Mouse (Mus musculus) gonadal fat pad, adult 2 months (tissue): ENCODE measurements around the gene Prss21. TPM values are rescaled to one million over a fixed set of nuclear protein-coding genes. Genes with fewer than 3 reads are reported as not detected.
"Not testable (repeated sequence)": the region's sequence is repeated elsewhere in the genome, so short reads cannot be mapped to it uniquely, and the experiment has no call there.

Experiments
- DNase-seq: peaks from one replicate; pipeline ENCODE4 v3.0.0-alpha.2; 2012; ENCODE audit warnings: low read depth
- polyA plus RNA-seq: library from polyadenylated mRNA; depleted of rRNA; stranded (reverse); fragments of >200 nt; gene quantifications from 2 replicates; pipeline ENCODE4 v1.2.3, GENCODE M21; 2012; rRNA removed

Gene Prss21
- polyA plus RNA-seq, 1 experiment, result 0.18 TPM

DNA sequence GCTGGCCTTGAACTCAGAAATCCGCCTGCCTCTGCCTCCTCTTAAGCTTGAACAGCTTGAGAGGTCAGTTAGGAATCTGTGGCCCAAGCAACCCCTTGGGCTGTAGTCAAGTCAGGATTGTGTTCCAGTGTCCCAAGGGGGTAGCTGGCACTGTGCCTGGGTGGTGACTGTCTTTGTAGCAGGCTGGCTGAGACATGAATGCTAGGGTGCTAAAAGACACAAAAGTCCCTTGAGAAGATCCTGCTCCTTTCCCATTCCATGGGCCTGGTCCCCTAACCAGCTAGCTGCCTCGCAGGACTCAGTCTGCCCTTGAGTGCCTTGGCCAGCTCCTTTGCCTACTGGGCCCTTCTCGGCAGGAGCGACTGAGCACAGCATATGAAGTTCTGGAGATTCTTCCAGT is 4.9 kb upstream of the Prss21 start:
- no peak for DNase-seq

DNA sequence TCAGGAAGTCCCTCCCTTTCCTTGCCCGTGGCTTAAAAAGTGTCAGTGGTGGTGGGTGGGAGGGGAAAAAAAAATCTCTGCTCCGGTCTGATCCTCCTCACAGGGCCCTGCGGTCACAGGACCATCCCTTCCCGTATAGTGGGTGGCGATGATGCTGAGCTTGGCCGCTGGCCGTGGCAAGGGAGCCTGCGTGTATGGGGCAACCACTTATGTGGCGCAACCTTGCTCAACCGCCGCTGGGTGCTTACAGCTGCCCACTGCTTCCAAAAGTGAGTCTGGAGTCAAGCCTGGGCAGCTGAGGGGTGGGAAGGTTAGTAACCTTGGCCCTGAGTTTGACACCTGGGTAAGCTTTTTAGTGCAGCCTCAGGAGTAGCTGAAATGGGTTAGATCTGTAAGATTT is 657 bp downstream of the Prss21 start:
- DNase-seq, result no peak

GRCm38 (mm10) chr17:23873884-23874856 is 6.3 kb downstream of the Prss21 start:
- no peak for DNase-seq

- DNase-seq, result no peak
These were observed 8.9 kb downstream of the Prss21 start for GRCm38 (mm10) chr17:23876741-23877140.

DNA sequence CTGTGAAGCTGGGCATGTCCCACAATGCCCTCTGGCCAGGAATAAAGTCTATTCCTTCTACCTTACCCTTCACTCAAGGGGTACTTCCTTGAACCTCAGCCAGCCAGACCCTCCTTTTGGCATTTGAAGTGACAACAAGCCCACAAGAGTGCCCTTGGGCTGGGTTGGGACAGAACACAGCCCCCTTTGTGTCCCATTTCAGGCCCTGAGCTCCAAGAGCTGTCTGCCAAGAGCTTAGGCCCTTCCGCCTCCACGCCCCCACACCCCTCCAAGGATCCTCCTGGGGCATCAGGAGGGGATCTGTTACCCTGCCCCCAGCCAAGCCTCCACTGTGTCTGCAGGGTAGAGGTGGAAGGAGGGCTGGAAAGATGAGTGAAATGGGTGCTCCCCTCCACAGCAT is 9.3 kb downstream of the Prss21 start:
- DNase-seq, result no peak

GRCm38 (mm10) chr17:23880576-23880975 is 12.7 kb downstream of the Prss21 start, which contains the start of the genes Dcpp1 and Dcpp2:
TSS of gene Dcpp1 (plus strand) at chr17:23880876.
TSS of gene Dcpp2 (plus strand) at chr17:23880880.
- not testable (repeated sequence) for DNase-seq

DNA sequence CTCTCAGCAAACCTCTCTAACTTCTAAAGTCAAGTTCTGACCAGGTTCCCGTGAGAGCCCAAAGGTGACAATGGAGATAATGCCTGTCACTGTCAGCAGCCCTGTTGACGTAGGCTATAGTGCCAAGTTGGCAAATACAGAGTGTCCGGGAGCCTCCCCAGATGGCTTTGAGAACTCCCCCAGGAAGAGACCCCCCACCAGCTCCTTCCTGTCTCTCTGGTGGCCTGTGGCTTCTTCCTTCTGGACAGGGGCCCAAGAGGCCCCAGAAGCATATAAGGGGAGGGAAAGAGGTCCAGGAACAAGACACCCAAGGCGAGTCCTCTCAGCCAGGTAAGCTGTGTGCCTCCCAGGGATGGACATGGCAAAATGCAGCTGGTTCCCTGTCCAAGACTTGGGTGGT is 49.3 kb downstream of the Prss21 start, which contains the start of gene Dcpp3:
Gene Dcpp3 (plus strand): TSS at position 301 of the 400 bp plus-strand sequence.
- not testable (repeated sequence) for DNase-seq

Other genes starting within 250 kb of the Prss21 start
- 0.30 and 0.32 TPM in 2 replicates for gene Mmp25, start 222.8 kb upstream of the Prss21 start, polyA plus RNA-seq
- gene Bicdl2, start 207.6 kb upstream of the Prss21 start, polyA plus RNA-seq, result 1.7 TPM in 2 replicates
- 326 and 359 TPM in 2 replicates for gene Hcfc1r1, start 194.5 kb upstream of the Prss21 start, polyA plus RNA-seq
- 15.7 and 21.4 TPM in 2 replicates for gene Thoc6, start 194.2 kb upstream of the Prss21 start, polyA plus RNA-seq
- 17.6 and 20.9 TPM in 2 replicates for gene Tnfrsf12a, start 190.6 kb upstream of the Prss21 start, polyA plus RNA-seq
- 1.9 and 2.0 TPM in 2 replicates for gene Cldn6, start 188.8 kb upstream of the Prss21 start, polyA plus RNA-seq
- gene Cldn9, start 184.0 kb upstream of the Prss21 start, polyA plus RNA-seq, result 0.99 and 1.7 TPM in 2 replicates
- gene 1520401A03Rik, start 145.3 kb upstream of the Prss21 start, polyA plus RNA-seq, result 0.16 and 0.28 TPM in 2 replicates
- gene Pkmyt1, start 141.7 kb upstream of the Prss21 start, polyA plus RNA-seq, result 14.9 and 15.7 TPM in 2 replicates
- 27.7 and 28.9 TPM in 2 replicates for gene Paqr4, start 127.2 kb upstream of the Prss21 start, polyA plus RNA-seq
- 0.43 and 0.57 TPM in 2 replicates for gene Kremen2, start 122.2 kb upstream of the Prss21 start, polyA plus RNA-seq
- 52.1 and 54.6 TPM in 2 replicates for gene Flywch1, start 96.5 kb upstream of the Prss21 start, polyA plus RNA-seq
- 14.1 and 15.4 TPM in 2 replicates for gene Flywch2, start 82.0 kb upstream of the Prss21 start, polyA plus RNA-seq
- 381 and 457 TPM in 2 replicates for gene Srrm2, start 77.5 kb upstream of the Prss21 start, polyA plus RNA-seq
- 689 and 774 TPM in 2 replicates for gene Elob, start 38.9 kb upstream of the Prss21 start, polyA plus RNA-seq
- gene Prss33, start 32.0 kb upstream of the Prss21 start, polyA plus RNA-seq, result 3.5 and 5.6 TPM in 2 replicates
- gene Prss32, start 24.2 kb upstream of the Prss21 start, polyA plus RNA-seq, result 0.19 TPM in 1 of 2 replicates, not detected in the other
- 0.77 and 1.0 TPM in 2 replicates for gene Prss41, start 23.9 kb upstream of the Prss21 start, polyA plus RNA-seq
- not detected in 2 replicates for gene Dcpp1, start 12.8 kb downstream of the Prss21 start, polyA plus RNA-seq
- gene Dcpp2, start 12.8 kb downstream of the Prss21 start, polyA plus RNA-seq, result not detected in 2 replicates
- gene Dcpp3, start 49.4 kb downstream of the Prss21 start, polyA plus RNA-seq, result not detected in 2 replicates
- not detected in 2 replicates for gene Sbp, start 73.6 kb downstream of the Prss21 start, polyA plus RNA-seq
- not detected in 2 replicates for gene Sbpl, start 87.2 kb downstream of the Prss21 start, polyA plus RNA-seq
- 0.46 and 0.53 TPM in 2 replicates for gene Prss30, start 112.5 kb downstream of the Prss21 start, polyA plus RNA-seq
- gene Prss22, start 130.0 kb downstream of the Prss21 start, polyA plus RNA-seq, result 0.15 and 0.18 TPM in 2 replicates
- 1.6 and 2.8 TPM in 2 replicates for gene Prss27, start 170.1 kb downstream of the Prss21 start, polyA plus RNA-seq
- 23.0 and 27.2 TPM in 2 replicates for gene Kctd5, start 205.4 kb downstream of the Prss21 start, polyA plus RNA-seq